Mouse (Mus musculus) stomach, postnatal 0 days (tissue): ENCODE measurements around the gene Gal. TPM values are rescaled to one million over a fixed set of nuclear protein-coding genes. Genes with fewer than 3 reads are reported as not detected.
A peak's percentile ranks its signal among the peaks of the same experiment; 100 is the strongest.

Experiments used
- ATAC-seq: fragments of 200-750 bp; cut with Nextera tagmentation; 2 replicates; pipeline ENCODE4 v1.8.0; 2017; ENCODE audit not compliant: low FRiP score, low TSS enrichment
- DNase-seq: peaks from one replicate; pipeline ENCODE4 v3.0.0-alpha.2; 2016; ENCODE audit warnings: low spot score
- H3K27ac ChIP-seq: fragments of 300-500 bp; sonication (generic); replicated peaks from 2 replicates; pipeline ENCODE4 v1.5.1; 2014; ENCODE audit warnings: mild to moderate bottlenecking, control low read depth
- H3K27me3 ChIP-seq: fragments of 300-500 bp; sonication (generic); 2 replicates; pipeline ENCODE4 v1.6.1; 2014; ENCODE audit warnings: low read length; ENCODE audit not compliant: control insufficient read depth, insufficient read depth
- H3K36me3 ChIP-seq: fragments of 300-500 bp; sonication (generic); 2 replicates; pipeline ENCODE4 v1.6.1; 2014; ENCODE audit warnings: low read length, mixed read lengths; ENCODE audit not compliant: control insufficient read depth, insufficient read depth
- H3K4me1 ChIP-seq: fragments of 300-500 bp; sonication (generic); replicated peaks from 2 replicates; pipeline ENCODE4 v1.6.1; 2014; ENCODE audit warnings: antibody characterized with exemption; ENCODE audit not compliant: control insufficient read depth, insufficient read depth
- H3K4me2 ChIP-seq: fragments of 300-500 bp; sonication (generic); replicated peaks from 2 replicates; pipeline ENCODE4 v1.6.1; 2014; ENCODE audit warnings: low read depth, mild to moderate bottlenecking, control low read depth, moderate library complexity
- H3K4me3 ChIP-seq: fragments of 300-500 bp; sonication (generic); 2 replicates; pipeline ENCODE4 v1.5.1; 2014; ENCODE audit warnings: low read depth, low read length, control low read depth
- H3K9ac ChIP-seq: fragments of 300-500 bp; sonication (generic); 2 replicates; pipeline ENCODE4 v1.6.1; 2014; ENCODE audit warnings: mild to moderate bottlenecking, low read length, control low read depth, mixed read lengths
- H3K9me3 ChIP-seq: fragments of 300-500 bp; sonication (generic); 2 replicates; pipeline ENCODE4 v1.6.1; 2016; ENCODE audit warnings: low read length; ENCODE audit not compliant: control insufficient read depth
- CTCF ChIP-seq: IDR thresholded peaks from 2 replicates; pipeline ENCODE4 v1.5.1; 2016; ENCODE audit warnings: antibody characterized with exemption, low read depth, mild to moderate bottlenecking, moderate library complexity
- EP300 ChIP-seq: optimal IDR thresholded peaks from 2 replicates; pipeline ENCODE3; 2016; ENCODE audit warnings: antibody characterized with exemption
- WGBS: fragments of 180-500 bp; shearing (Covaris S2); extraction: QIAGEN DNeasy Blood & Tissue Kit; methylation state at CpG from one replicate; pipeline ENCODE4 v1.1.7; 2014; 5-methylcytosine and 5-hydroxymethylcytosine counted together
- polyA plus RNA-seq: library from polyadenylated mRNA; unstranded; fragments of >200 nt; fragmentation: Nextera tagmentation; extraction: Ambion mirVana; gene quantifications from 2 replicates; pipeline ENCODE4 v1.2.1, GENCODE M21; 2015

The Gal gene
- polyA plus RNA-seq, 1 experiment from 2014 or later, result 11.8 TPM

- no peak overlapping the region for H3K4me2 ChIP-seq
- no peaks in the 10 kb centered on the region for H3K4me1 ChIP-seq
- no peaks in the 10 kb centered on the region for H3K36me3 ChIP-seq
- H3K4me3 ChIP-seq, result no peak overlapping the region
- TF ChIP-seq EP300 (no peak), CTCF (no peak)
- no peak for ATAC-seq
- H3K27ac ChIP-seq, result no peak overlapping the region
- WGBS, result 78% methylated on average over 3 of the region's 3 CpGs
- DNase-seq, result no peak
- no peaks in the 10 kb centered on the region for H3K9me3 ChIP-seq
- no peak overlapping the region for H3K9ac ChIP-seq
- no peaks in the 10 kb centered on the region for H3K27me3 ChIP-seq
These were observed 20.1 kb downstream of the Gal start for GRCm38 (mm10) chr19:3394216-3394615.

DNA sequence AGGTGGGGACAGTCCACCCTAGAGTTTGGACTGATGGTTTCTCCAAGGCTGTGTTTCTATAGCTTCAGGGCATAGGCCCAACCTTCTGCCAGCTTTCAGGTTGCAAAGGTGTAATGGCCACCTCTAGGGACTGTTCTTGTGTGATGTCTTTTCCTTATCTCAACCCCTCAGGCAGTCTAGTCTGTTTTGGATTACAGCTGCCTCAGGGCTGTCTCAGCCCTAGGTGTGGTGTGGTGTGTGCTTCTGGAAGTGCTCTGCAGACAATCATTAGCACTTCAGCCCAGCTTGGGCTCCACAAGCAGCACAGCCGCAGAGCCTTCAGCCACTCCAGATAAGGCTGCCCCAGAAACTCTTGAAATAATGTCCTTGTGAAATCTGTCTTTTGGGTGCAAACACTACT lies 22.0 kb downstream of the Gal start:
- no peaks in the 10 kb centered on the region for H3K36me3 ChIP-seq
- no peaks in the 10 kb centered on the region for H3K9me3 ChIP-seq
- no peak overlapping the region for H3K9ac ChIP-seq
- no peak overlapping the region for H3K4me2 ChIP-seq
- TF ChIP-seq CTCF, result no peak
- TF ChIP-seq EP300, result no peak
- no peak for ATAC-seq
- H3K27ac ChIP-seq, result no peak overlapping the region
- H3K27me3 ChIP-seq, result no peaks in the 10 kb centered on the region
- H3K4me3 ChIP-seq, result no peak overlapping the region
- 76% methylated on average over 1 of the region's 1 CpGs for WGBS
- no peak for DNase-seq
- H3K4me1 ChIP-seq, result peaks cover 2% of the 10 kb centered on the region; the same call in 1 of the 2 replicates

DNA sequence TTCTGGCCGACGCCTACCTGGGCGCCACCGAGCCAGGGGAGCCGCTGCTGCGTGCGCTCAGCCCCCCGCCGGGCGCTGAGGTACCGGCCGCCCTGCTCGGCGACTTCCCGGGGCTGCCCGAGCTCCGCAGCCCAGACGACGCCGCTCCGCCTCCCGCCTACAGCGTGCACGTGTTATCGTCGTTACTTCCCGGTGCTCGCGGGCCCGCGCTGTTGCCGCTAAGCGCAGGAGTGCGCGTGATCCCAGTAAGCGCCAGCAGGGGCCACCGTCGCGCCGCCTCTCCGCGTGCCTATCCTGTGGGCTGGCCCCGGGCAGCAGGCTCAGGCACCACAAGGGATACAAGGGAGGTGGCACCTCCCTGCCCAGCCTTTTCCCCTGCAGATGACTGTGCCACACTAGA lies 25.3 kb downstream of the Gal start:
- H3K27ac ChIP-seq, result peak overlapping the region; percentile 30; the same call in 1 of the 2 replicates
- WGBS, result 0% methylated on average over 33 of the region's 43 CpGs
- TF ChIP-seq CTCF (peak; percentile 88), EP300 (no peak)

GRCm38 (mm10) chr19:3388629-3389057 lies 25.7 kb downstream of the Gal start, which contains the start of gene Tesmin:
Tesmin (plus strand) TSS chr19:3388857.
- H3K27me3 ChIP-seq, result no peaks in the 10 kb centered on the region
- DNase-seq, result peak; percentile 92
- WGBS, result 3% methylated on average over 24 of the region's 33 CpGs
- H3K4me2 ChIP-seq, result peak within 1 kb of the TSS; percentile 86
- peak; percentile 86 for ATAC-seq
- H3K27ac ChIP-seq, result peak within 1 kb of the TSS; percentile 30; the same call in 1 of the 2 replicates
- TF ChIP-seq EP300, result no peak
- TF ChIP-seq CTCF, result peak; percentile 66
- H3K9me3 ChIP-seq, result no peaks in the 10 kb centered on the region
- H3K9ac ChIP-seq, result peak within 1 kb of the TSS; percentile 61
- peaks cover 2% of the 10 kb centered on the region; the same call in 1 of the 2 replicates for H3K4me1 ChIP-seq
- H3K4me3 ChIP-seq, result peak within 1 kb of the TSS; percentile 43
- peaks cover 6% of the 10 kb centered on the region; the same call in 1 of the 2 replicates for H3K36me3 ChIP-seq

More for the DNA sequence above, 25.3 kb downstream of the Gal start:
- H3K4me1 ChIP-seq, result peaks cover 2% of the 10 kb centered on the region; the same call in 1 of the 2 replicates
- DNase-seq (peak; percentile 95), ATAC-seq (peak; percentile 96)
- no peaks in the 10 kb centered on the region for H3K9me3 ChIP-seq
- H3K4me2 ChIP-seq, result peak overlapping the region; percentile 86
- peak overlapping the region; percentile 61 for H3K9ac ChIP-seq
- peaks cover 5% of the 10 kb centered on the region; the same call in 1 of the 2 replicates for H3K36me3 ChIP-seq
- peak overlapping the region; percentile 43 for H3K4me3 ChIP-seq
- H3K27me3 ChIP-seq, result no peaks in the 10 kb centered on the region

- 74% methylated on average over 6 of the region's 6 CpGs for WGBS
These were observed 26.3 kb downstream of the Gal start for GRCm38 (mm10) chr19:3388061-3388460.

DNA sequence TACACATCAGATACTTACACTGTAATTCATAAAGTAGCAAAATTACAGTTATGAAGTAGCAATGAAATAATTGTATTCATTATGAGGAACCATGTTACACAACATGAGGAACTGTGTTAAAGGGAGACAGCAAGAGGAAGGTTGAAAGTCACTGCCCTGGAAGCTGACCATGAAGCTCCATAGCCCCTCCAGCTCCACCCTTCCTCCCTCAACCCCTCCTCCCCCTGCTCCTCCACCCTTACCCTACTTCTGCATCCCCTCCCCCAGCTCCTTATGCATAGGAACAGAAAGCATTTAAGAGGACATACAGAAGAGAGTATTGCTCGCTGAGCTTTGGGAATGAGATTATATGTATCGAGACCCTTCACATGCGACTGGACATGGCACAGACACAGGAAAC lies 35.7 kb downstream of the Gal start:
- 92% methylated on average over 3 of the region's 3 CpGs for WGBS
- Histone ChIP-seq H3K27me3 (no peaks in the 10 kb centered on the region), H3K9me3 (no peaks in the 10 kb centered on the region), H3K4me3 (no peak overlapping the region), H3K36me3 (peaks cover 20% of the 10 kb centered on the region), H3K4me1 (no peaks in the 10 kb centered on the region), H3K9ac (no peak overlapping the region), H3K27ac (no peak overlapping the region), H3K4me2 (no peak overlapping the region)
- TF ChIP-seq CTCF (no peak), EP300 (no peak)
- ATAC-seq (no peak), DNase-seq (no peak)

More at GRCm38 (mm10) chr19:3388061-3388460, 26.3 kb downstream of the Gal start:
- Histone ChIP-seq H3K9me3 (no peaks in the 10 kb centered on the region), H3K9ac (no peak overlapping the region), H3K4me1 (peaks cover 2% of the 10 kb centered on the region; the same call in 1 of the 2 replicates), H3K4me3 (no peak overlapping the region), H3K27ac (no peak overlapping the region), H3K36me3 (peaks cover 6% of the 10 kb centered on the region; the same call in 1 of the 2 replicates), H3K4me2 (no peak overlapping the region; the same call in 1 of the 2 replicates), H3K27me3 (no peaks in the 10 kb centered on the region)
- DNase-seq (peak; percentile 25), ATAC-seq (no peak)
- TF ChIP-seq CTCF (no peak), EP300 (no peak)
